Mouse (Mus musculus): ENCODE results near the gene Pa2g4. TPM values are rescaled to one million over a fixed set of nuclear protein-coding genes. Genes with fewer than 3 reads are reported as not detected.
A peak's percentile ranks its signal among the peaks of the same experiment; 100 is the strongest.
"Not testable (repeated sequence)": the region's sequence is repeated elsewhere in the genome, so short reads cannot be mapped to it uniquely, and the experiment has no call there.

Gene Pa2g4
- polyA plus RNA-seq (2015; fragmentation: Nextera tagmentation; extraction: Ambion mirVana) = 194 and 200 TPM in 2 replicates

DNA sequence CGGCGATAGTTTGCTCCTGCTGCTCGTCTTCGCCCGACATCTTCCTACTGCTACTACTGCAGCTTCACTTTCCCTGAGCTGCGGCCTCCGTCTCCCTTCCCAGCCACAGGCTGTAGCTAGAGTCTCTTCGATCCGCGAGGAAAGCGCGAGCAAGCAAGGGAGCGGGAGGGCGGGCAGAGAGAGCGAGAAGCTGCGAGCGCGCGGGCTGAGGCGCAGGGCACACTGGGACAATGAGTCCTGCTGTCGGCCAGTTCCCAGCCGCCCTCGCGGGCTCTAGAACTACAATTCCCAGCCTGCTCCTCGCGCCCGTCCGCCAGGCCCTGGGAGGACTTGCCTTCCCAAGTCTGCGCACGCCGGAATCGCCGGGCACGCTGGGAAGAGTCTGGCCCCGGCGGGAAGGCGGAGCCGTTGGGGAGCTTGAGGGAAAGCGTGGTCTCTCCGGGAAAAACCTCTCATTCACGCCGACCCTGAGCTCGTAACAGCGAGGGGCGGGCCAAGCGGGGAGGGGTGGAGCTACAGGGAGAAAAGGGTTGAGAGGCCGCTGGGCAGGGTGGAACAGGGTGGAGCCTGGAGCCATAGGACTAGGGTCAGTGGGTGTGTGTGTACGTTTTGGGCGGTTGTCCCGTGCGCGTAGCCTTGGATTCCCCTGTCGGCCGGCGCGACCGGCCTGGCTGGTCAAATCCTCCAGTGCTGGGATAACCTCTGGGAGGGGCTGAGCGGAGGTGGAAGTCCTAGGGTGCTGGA, at the start of gene Pa2g4:
TSS of gene Pa2g4 (minus strand) at position 200 of the 744 bp plus-strand sequence.
- peak within 1 kb of the TSS; percentile 95 for H3K4me3 ChIP-seq
- peak within 1 kb of the TSS; percentile 93 for H3K9ac ChIP-seq
- peak within 1 kb of the TSS; percentile 96 for H3K27ac ChIP-seq
- H3K36me3 ChIP-seq = peaks cover 41% of the 10 kb centered on the region
- H3K9me3 ChIP-seq = no peaks in the 10 kb centered on the region
- H3K4me1 ChIP-seq = peaks cover 25% of the 10 kb centered on the region
- WGBS = under 1% methylated on average over 58 of the region's 58 CpGs
- ATAC-seq (ENCODE audit: borderline replicate concordance, extremely low read depth, low FRiP score, low TSS enrichment) = peak; percentile 98
- H3K27me3 ChIP-seq = no peaks in the 10 kb centered on the region
- H3K4me2 ChIP-seq = peak within 1 kb of the TSS; percentile 80

DNA sequence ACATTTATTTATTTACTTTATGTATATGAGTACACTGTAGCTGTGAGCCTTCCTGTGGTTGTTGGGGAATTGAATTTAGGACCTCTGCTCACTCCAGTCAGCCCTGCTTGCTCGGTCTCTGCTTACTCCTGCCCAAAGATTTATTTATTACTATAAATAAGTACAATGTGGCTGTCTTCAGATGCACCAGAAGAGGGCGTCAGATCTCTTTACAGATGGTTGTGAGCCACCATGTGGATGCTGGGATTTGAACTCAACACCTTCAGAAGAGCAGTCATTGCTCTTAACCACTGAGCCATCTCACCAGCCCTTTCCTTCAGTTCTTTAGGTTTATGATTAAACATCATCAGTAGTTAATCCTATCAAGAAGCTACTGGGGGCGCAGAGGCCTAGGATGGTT, 49.1 kb upstream of the Pa2g4 start:
- no peaks in the 10 kb centered on the region for H3K36me3 ChIP-seq
- H3K4me3 ChIP-seq = no peak overlapping the region
- H3K27me3 ChIP-seq = no peaks in the 10 kb centered on the region
- no peak overlapping the region for H3K9ac ChIP-seq
- ATAC-seq (ENCODE audit: borderline replicate concordance, extremely low read depth, low FRiP score, low TSS enrichment) = no peak
- no peaks in the 10 kb centered on the region for H3K9me3 ChIP-seq
- WGBS = 62% methylated on average over 3 of the region's 3 CpGs
- H3K4me1 ChIP-seq = no peaks in the 10 kb centered on the region; the same call in 1 of the 2 replicates
- H3K4me2 ChIP-seq = no peak overlapping the region
- no peak overlapping the region for H3K27ac ChIP-seq

DNA sequence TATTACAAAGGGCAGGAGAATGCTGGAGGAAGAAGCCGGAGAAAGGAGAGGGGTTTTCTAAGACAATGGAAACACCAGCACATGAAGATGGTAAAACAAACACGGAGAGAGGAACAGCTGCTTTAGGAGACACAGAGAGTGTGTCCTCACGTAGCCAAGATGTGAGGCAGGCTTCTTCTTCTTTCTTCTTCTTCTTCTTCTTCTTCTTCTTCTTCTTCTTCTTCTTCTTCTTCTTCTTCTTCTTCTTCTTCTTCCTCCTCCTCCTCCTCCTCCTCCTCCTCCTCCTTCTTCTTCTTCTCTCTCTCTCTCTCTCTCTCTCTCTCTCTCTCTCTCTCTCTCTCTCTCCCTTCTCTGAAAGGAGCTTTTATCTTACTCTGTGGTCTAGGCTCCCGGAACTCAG, 48.0 kb upstream of the Pa2g4 start:
- H3K9ac ChIP-seq; H3K9me3 ChIP-seq; H3K4me1 ChIP-seq; H3K27ac ChIP-seq; H3K27me3 ChIP-seq; H3K36me3 ChIP-seq; ATAC-seq (ENCODE audit: borderline replicate concordance, extremely low read depth, low FRiP score, low TSS enrichment); H3K4me2 ChIP-seq; H3K4me3 ChIP-seq: not testable (repeated sequence)
- 49% methylated on average over 4 of the region's 4 CpGs for WGBS

DNA sequence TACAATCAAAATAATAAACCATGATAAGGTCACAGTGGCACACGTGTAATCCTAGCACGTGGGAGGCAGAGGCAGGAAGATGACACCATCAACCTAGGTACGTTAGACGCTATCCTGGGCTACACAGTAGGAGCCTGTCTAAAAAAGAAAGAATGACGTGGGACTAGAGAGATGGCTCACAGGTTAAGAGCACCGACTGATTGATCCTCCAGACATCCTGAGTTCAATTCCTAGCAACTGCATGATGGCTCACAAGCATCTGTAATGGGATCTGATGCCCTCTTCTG, 47.3 kb upstream of the Pa2g4 start:
- Histone ChIP-seq H3K9me3 (no peaks in the 10 kb centered on the region), H3K4me1 (no peaks in the 10 kb centered on the region; the same call in 1 of the 2 replicates)

DNA sequence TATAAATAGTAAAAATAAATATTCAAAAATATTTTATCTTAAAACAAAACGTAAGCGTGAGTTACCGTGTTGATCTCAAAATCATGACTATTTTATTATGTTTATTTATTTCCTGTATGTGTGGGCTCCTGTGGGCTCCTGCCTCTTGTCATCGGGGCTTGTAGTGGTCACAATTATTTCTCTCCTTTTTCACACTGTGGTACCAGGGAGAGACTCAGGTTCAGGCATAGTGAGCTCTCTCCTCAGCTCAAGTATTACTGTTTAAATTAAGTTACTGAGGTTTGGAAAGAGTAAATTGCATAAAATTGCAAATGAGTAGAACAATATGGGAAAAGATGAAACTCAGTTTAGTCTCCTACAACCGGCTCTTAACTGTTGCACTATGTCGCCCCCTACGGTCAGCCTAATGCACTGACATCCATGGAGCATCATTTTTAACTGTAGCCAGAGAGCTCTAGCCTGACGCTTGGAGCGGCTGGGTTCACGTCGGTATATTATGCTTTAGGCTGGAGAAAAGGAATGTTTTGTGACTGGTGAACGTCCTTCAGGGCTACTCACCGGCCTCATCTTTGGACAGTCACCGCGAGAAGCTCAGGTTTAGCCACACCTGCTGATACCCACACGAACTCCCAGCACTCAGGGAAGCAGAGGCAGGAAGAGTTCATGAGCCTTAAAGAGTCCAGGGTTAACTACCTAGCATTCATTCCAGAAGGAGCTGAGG, 46.8 kb upstream of the Pa2g4 start:
- no peaks in the 10 kb centered on the region for H3K9me3 ChIP-seq
- no peaks in the 10 kb centered on the region for H3K36me3 ChIP-seq
- ATAC-seq (ENCODE audit: borderline replicate concordance, extremely low read depth, low FRiP score, low TSS enrichment) = peak; percentile 70
- H3K4me2 ChIP-seq = no peak overlapping the region
- H3K27ac ChIP-seq = no peak overlapping the region
- no peaks in the 10 kb centered on the region; the same call in 1 of the 2 replicates for H3K4me1 ChIP-seq
- no peaks in the 10 kb centered on the region for H3K27me3 ChIP-seq
- WGBS = 14% methylated on average over 16 of the region's 16 CpGs
- H3K9ac ChIP-seq = no peak overlapping the region
- H3K4me3 ChIP-seq = no peak overlapping the region

More for the DNA sequence above, 47.3 kb upstream of the Pa2g4 start:
- peak; percentile 35; the same call in 1 of the 2 replicates for ATAC-seq (ENCODE audit: borderline replicate concordance, extremely low read depth, low FRiP score, low TSS enrichment)
- WGBS = 33% methylated on average over 6 of the region's 6 CpGs
- no peak overlapping the region for H3K27ac ChIP-seq
- H3K36me3 ChIP-seq = no peaks in the 10 kb centered on the region
- no peak overlapping the region for H3K4me3 ChIP-seq
- no peak overlapping the region for H3K9ac ChIP-seq
- H3K27me3 ChIP-seq = no peaks in the 10 kb centered on the region
- no peak overlapping the region for H3K4me2 ChIP-seq

DNA sequence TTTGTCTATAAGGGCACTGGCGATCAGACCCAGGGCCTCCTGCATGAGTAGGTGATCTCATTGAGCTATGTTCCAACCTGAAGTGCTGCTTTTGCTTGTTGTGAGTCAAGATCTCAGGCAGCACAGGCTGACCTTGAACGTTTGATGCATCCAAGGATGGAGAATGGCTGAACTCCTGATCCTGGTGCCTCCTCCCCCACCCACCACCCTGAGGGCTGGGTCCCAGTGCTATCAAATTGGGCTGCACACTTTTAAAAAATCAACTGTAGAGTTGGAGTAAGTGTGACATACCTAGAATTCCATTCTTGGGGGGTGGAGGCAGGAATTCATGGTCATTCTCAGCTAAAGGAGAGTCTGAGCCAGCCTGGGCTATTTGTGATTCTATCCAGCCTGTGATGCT, 40.7 kb upstream of the Pa2g4 start:
- Histone ChIP-seq H3K4me3 (no peak overlapping the region), H3K4me2 (no peak overlapping the region), H3K27ac (no peak overlapping the region), H3K9ac (no peak overlapping the region), H3K27me3 (no peaks in the 10 kb centered on the region), H3K4me1 (no peaks in the 10 kb centered on the region), H3K36me3 (no peaks in the 10 kb centered on the region), H3K9me3 (no peaks in the 10 kb centered on the region)
- no peak for ATAC-seq (ENCODE audit: borderline replicate concordance, extremely low read depth, low FRiP score, low TSS enrichment)
- WGBS = 31% methylated on average over 2 of the region's 2 CpGs

DNA sequence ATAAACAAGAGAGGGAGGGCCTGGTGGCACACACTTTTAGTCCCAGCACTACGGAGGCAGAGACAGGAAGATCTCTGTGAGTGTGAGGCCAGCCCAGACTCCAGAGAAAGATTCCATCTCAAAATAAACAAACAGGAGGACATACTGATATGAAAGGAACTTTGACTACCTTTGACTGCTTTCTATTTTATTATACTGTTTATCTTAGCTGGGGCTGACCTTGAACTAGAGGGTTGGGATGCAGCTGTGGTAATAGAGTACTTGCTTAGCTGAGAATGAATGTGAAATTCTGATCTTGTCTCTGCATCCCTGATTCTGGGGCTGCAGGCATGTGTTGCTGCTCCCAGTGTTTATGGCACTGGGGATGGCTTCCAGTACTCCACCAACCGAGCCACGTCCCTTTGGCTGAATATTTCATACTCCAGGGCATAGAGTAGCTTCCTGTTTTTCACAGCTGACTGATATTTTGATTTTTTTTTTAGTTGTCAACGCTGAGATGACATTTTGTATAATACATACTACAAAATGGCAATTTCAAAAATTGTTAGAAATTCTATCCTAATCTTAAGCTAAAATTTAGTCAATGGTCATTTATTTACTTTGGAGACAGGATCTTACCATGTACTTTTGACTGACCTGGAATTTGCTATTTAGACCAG, 36.8 kb upstream of the Pa2g4 start:
- Histone ChIP-seq H3K4me3 (no peak overlapping the region), H3K27ac (no peak overlapping the region), H3K4me1 (no peaks in the 10 kb centered on the region), H3K9ac (no peak overlapping the region), H3K27me3 (no peaks in the 10 kb centered on the region), H3K36me3 (no peaks in the 10 kb centered on the region), H3K4me2 (no peak overlapping the region), H3K9me3 (no peaks in the 10 kb centered on the region)
- ATAC-seq (ENCODE audit: borderline replicate concordance, extremely low read depth, low FRiP score, low TSS enrichment) = no peak
- 70% methylated on average over 4 of the region's 4 CpGs for WGBS

DNA sequence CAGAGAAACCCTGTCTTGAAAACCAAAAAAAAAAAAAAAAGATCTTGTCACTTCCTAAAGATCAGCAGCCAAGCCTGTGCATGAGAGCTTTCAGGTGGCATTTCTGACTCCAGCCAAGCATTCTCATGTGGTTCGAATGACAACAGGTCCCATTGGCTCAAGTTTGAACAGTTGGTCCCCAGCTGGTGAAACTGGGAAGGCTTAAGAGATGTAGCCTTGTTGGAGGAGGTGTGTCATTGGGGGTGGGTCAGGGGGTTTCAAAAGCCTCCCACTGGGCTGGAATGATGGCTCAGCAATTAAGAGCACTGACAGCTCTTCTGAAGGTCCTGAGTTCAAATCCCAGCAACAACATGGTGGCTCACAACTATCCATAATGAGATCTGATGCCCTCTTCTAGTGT, 35.7 kb upstream of the Pa2g4 start:
- Histone ChIP-seq H3K27me3 (no peaks in the 10 kb centered on the region), H3K9ac (no peak overlapping the region), H3K4me3 (no peak overlapping the region), H3K4me2 (no peak overlapping the region), H3K9me3 (no peaks in the 10 kb centered on the region), H3K36me3 (no peaks in the 10 kb centered on the region), H3K27ac (no peak overlapping the region), H3K4me1 (no peaks in the 10 kb centered on the region)
- ATAC-seq (ENCODE audit: borderline replicate concordance, extremely low read depth, low FRiP score, low TSS enrichment) = no peak
- 86% methylated on average over 1 of the region's 1 CpGs for WGBS

DNA sequence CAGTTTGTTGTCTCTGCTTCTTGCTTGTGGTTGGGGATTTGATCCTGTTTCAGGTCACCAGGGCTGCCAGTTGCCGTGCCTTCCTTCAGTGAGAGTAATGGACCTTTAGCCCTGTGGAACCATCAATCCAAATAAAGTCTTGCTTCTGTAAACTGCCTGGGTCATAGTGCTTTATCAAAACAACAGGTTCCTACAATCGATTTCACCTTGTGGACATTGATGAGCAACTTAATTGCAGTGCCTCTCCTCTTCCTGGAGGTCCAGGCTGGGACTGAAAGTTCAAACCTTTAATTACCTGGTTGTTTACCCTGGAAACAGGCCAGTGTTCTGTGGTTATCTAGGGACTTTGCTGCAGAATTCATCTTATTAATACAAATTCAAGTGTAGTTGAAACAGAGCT, 32.7 kb upstream of the Pa2g4 start:
- no peak overlapping the region for H3K4me3 ChIP-seq
- no peaks in the 10 kb centered on the region for H3K36me3 ChIP-seq
- H3K9me3 ChIP-seq = no peaks in the 10 kb centered on the region
- H3K4me2 ChIP-seq = no peak overlapping the region
- 39% methylated on average over 2 of the region's 2 CpGs for WGBS
- H3K27me3 ChIP-seq = no peaks in the 10 kb centered on the region
- H3K9ac ChIP-seq = no peak overlapping the region
- H3K4me1 ChIP-seq = no peaks in the 10 kb centered on the region
- ATAC-seq (ENCODE audit: borderline replicate concordance, extremely low read depth, low FRiP score, low TSS enrichment) = no peak
- H3K27ac ChIP-seq = no peak overlapping the region

DNA sequence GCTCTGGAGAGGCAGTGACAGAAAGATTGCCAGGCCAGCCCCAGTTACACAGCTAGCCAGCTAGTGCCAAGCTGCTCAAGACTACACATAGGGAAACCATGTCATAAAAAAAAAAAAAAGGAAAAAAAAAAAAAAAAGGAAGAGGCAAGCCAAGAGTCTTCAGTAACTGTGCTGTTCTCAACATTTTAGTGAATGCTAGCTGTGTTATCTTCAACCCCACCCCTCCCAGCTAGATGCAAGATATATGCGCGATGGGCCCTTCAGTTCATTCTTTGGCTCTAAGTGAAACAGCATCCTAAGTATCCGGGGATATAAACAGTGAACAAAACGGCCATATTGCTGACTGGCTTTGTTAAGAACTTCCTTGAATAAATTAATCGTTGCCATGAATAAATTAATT, 27.0 kb upstream of the Pa2g4 start:
- Histone ChIP-seq H3K4me1 (peaks cover 7% of the 10 kb centered on the region; the same call in 1 of the 2 replicates), H3K27ac (no peak overlapping the region), H3K9me3 (no peaks in the 10 kb centered on the region), H3K4me2 (no peak overlapping the region), H3K36me3 (no peaks in the 10 kb centered on the region), H3K4me3 (no peak overlapping the region), H3K9ac (no peak overlapping the region), H3K27me3 (peaks cover 23% of the 10 kb centered on the region)
- ATAC-seq (ENCODE audit: borderline replicate concordance, extremely low read depth, low FRiP score, low TSS enrichment) = no peak
- 72% methylated on average over 5 of the region's 5 CpGs for WGBS

DNA sequence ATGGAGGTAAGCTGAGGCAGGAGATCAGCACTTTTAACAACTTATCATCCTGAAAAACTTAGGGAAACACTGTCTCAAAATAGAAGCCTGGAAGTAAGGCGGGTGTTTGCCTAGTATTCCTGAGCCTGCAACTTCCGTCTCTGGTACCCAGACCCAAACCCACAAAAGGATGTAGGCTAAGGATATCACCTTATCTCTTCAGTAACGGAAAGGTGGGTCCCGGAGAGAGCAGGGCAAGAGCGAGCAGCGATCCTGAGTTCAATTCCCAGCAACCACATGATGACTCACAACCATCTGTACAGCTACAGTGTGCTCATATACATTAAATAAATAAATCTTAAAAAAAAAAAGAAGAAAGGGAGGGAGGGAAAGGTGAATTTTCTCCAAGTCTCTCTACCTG, 25.6 kb upstream of the Pa2g4 start:
- whole genome bisulfite sequencing = 66% methylated on average over 6 of the region's 6 CpGs
- Histone ChIP-seq H3K27ac (no peak overlapping the region), H3K36me3 (no peaks in the 10 kb centered on the region), H3K4me1 (peaks cover 19% of the 10 kb centered on the region), H3K9ac (no peak overlapping the region), H3K9me3 (no peaks in the 10 kb centered on the region), H3K4me2 (no peak overlapping the region), H3K4me3 (no peak overlapping the region), H3K27me3 (peaks cover 36% of the 10 kb centered on the region)
- ATAC-seq (ENCODE audit: borderline replicate concordance, extremely low read depth, low FRiP score, low TSS enrichment) = no peak

DNA sequence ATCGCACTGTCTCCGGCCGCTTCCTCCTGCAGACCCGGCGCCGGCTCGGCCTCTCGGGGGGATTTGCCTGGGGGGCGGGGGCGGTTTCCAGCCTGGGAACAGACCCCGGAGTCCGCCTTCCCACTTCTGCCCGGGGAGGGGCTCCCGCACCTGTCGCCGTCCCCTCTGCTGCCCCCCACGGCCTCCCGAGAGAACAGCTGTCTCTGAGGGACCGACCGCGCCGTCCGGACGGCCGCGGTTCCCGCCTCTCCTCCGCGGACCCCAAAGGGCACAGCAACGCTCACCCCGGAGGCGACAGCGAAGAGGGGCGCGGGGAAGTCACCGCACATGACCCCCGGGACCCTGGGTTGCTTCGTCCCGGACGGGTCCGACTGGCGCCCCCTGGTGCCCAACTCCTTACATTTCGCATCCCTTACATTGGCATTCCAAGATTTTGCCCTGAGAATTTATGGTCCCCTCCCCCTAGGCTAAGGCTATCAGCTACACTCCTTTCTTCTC, 24.5 kb upstream of the Pa2g4 start:
- WGBS = under 1% methylated on average over 43 of the region's 43 CpGs
- Histone ChIP-seq H3K9ac (peak overlapping the region; percentile 56), H3K4me1 (peaks cover 25% of the 10 kb centered on the region), H3K27ac (peak overlapping the region; percentile 96), H3K4me3 (peak overlapping the region; percentile 64), H3K9me3 (no peaks in the 10 kb centered on the region), H3K4me2 (peak overlapping the region; percentile 92), H3K36me3 (no peaks in the 10 kb centered on the region), H3K27me3 (peaks cover 37% of the 10 kb centered on the region)
- ATAC-seq (ENCODE audit: borderline replicate concordance, extremely low read depth, low FRiP score, low TSS enrichment) = peak; percentile 44

All from lung, embryonic 15.5 days (tissue).